Mouse (Mus musculus): Measurements from ENCODE around the gene Znhit1.

- TF ChIP-seq GATA1 (IDR thresholded peaks at IDR 0.05; ENCODE audit: borderline replicate concordance, low read length) (no peak), FLI1 (IDR thresholded peaks at IDR 0.05; ENCODE audit: low read length) (no peak)
Measured at GRCm38 (mm10) chr5:137030416-137030810, 42.6 kb upstream of the Znhit1 start.

All from megakaryocyte, embryonic 14.5 days (primary cell).